Mouse (Mus musculus) liver, postnatal 0 days (tissue): Measurements from ENCODE around the gene 4930555G01Rik.
"Not testable (repeated sequence)": the region's sequence is repeated elsewhere in the genome, so short reads cannot be mapped to it uniquely, and the experiment has no call there.

ENCODE experiments used
- CTCF ChIP-seq: sonication (generic); IDR thresholded peaks from 2 replicates; pipeline ENCODE4 v1.5.1; 2016; ENCODE audit warnings: antibody characterized with exemption, low read depth
- EP300 ChIP-seq: IDR thresholded peaks from 2 replicates; pipeline ENCODE4 v1.6.1; 2016; ENCODE audit warnings: antibody characterized with exemption, low read depth, mild to moderate bottlenecking

GRCm38 (mm10) chr14:5050329-5050728, at the start of gene 4930555G01Rik:
- TF ChIP-seq CTCF, EP300: not testable (repeated sequence)
